Mouse (Mus musculus) forebrain, embryonic 11.5 days (tissue): ENCODE data around the gene Slc2a3. TPM values are rescaled to one million over a fixed set of nuclear protein-coding genes. Genes with fewer than 3 reads are reported as not detected.

Source experiments
- ATAC-seq: fragments of 200-750 bp; cut with Nextera tagmentation; replicated peaks from 2 replicates; pipeline ENCODE4 v1.8.0; 2017; ENCODE audit warnings: moderate TSS enrichment; ENCODE audit not compliant: low FRiP score
- DNase-seq: peaks from one replicate; pipeline ENCODE4 v3.0.0-alpha.2; 2017; ENCODE audit warnings: low spot score
- H3K27ac ChIP-seq: fragments of 300-500 bp; sonication (generic); 2 replicates; pipeline ENCODE4 v1.5.1; 2014; ENCODE audit warnings: low read depth, low read length
- H3K27me3 ChIP-seq: fragments of 300-500 bp; sonication (generic); 2 replicates; pipeline ENCODE4 v1.6.1; 2014; ENCODE audit warnings: mild to moderate bottlenecking, low read length, mixed read lengths; ENCODE audit not compliant: control insufficient read depth, insufficient read depth
- H3K36me3 ChIP-seq: fragments of 300-500 bp; sonication (generic); 2 replicates; pipeline ENCODE4 v1.6.1; 2014; ENCODE audit warnings: mild to moderate bottlenecking, low read length, moderate library complexity, mixed read lengths; ENCODE audit not compliant: control insufficient read depth, insufficient read depth
- H3K4me1 ChIP-seq: fragments of 300-500 bp; sonication (generic); replicated peaks from 2 replicates; pipeline ENCODE4 v1.6.1; 2014; ENCODE audit warnings: low read length, mixed read lengths; ENCODE audit not compliant: control insufficient read depth, insufficient read depth
- H3K4me2 ChIP-seq: fragments of 300-500 bp; sonication (generic); 2 replicates; pipeline ENCODE4 v1.6.1; 2014; ENCODE audit warnings: low read depth, mild to moderate bottlenecking, low read length, moderate library complexity, mixed read lengths; ENCODE audit not compliant: severe bottlenecking
- H3K4me3 ChIP-seq: fragments of 300-500 bp; sonication (generic); 2 replicates; pipeline ENCODE4 v1.5.1; 2014; ENCODE audit warnings: low read depth, low read length
- H3K9ac ChIP-seq: fragments of 300-500 bp; sonication (generic); 2 replicates; pipeline ENCODE4 v1.6.1; 2014; ENCODE audit warnings: low read length
- H3K9me3 ChIP-seq: fragments of 300-500 bp; sonication (generic); 2 replicates; pipeline ENCODE4 v1.6.1; 2016; ENCODE audit warnings: low read length, mixed read lengths; ENCODE audit not compliant: control insufficient read depth
- WGBS: fragments of 180-500 bp; shearing (Covaris S2); extraction: QIAGEN DNeasy Blood & Tissue Kit; methylation state at CpG from one replicate; pipeline ENCODE4 v1.1.7; 2014; 5-methylcytosine and 5-hydroxymethylcytosine counted together
- polyA plus RNA-seq: library from polyadenylated mRNA; unstranded; fragments of >200 nt; fragmentation: Nextera tagmentation; extraction: Ambion mirVana; gene quantifications from 2 replicates; pipeline ENCODE4 v1.2.1, GENCODE M21; 2014

Gene Slc2a3
- polyA plus RNA-seq, 1 experiment from 2014 or later, result 30.3 TPM

DNA sequence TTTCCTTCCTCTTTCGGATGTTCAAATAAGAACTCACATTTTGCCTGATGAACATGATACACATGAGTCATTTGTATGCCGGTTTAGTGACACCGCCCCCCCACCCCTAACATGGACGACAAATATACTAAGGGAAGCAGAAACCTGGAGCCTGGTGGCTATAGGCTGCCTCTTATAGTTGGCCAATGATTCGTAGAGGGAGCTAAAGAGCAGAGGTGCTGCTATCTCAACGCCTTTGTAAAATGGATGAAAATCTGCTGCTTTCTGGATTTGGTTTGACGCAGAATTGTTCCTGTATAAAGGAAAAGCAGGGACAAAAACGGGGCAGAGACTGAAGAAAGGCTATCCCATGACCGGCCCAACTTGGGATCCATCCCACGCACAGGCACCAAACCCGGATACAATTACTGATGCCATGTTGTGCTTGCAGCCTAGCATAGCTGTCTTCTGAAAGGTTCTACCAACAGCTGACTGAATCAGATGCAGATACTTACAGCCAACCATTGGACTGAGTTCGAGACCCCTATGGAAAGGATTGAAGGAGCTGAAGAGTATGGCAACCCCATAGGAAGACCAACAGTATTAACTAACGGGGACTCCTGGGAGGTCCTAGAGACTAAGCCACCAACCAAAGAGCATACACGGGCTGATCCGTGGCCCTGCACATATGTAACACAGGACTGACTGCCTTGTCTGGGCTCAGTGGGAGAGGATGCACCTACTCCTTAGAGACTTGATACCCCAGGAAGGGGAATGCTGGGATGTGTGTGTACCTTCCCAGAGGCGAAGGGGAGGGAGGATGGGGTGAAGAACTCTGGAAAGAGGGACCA, 10.5 kb upstream of the Slc2a3 start:
- H3K4me3 ChIP-seq, result peak overlapping the region; percentile 67
- no peaks in the 10 kb centered on the region for H3K27me3 ChIP-seq
- H3K4me2 ChIP-seq, result peak overlapping the region; percentile 59
- H3K9me3 ChIP-seq, result no peaks in the 10 kb centered on the region
- ATAC-seq (peak; percentile 35), DNase-seq (peak; percentile 71)
- H3K36me3 ChIP-seq, result no peaks in the 10 kb centered on the region
- peak overlapping the region; percentile 98 for H3K27ac ChIP-seq
- H3K9ac ChIP-seq, result peak overlapping the region; percentile 51
- 25% methylated on average over 16 of the region's 16 CpGs for WGBS
- H3K4me1 ChIP-seq, result no peaks in the 10 kb centered on the region

DNA sequence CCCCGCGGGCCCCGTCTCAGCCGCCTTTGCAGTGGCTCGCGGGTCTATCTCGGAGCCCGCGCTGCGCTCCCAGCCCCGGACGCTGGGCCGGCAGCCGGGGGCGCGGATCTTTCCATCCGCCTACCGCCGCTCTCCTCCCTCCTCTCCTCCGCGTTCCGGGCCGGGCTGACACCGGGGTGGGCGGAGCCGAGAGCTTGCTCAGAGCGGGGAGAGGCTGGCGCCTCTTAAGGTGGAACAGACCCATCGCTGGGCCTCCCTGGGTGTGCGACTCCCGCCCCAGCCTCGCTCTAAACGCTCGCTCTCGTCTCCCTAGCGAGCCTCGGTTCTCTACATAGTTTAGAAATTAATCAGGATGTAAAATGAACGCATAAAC, 9.8 kb upstream of the Slc2a3 start:
- ATAC-seq, result peak; percentile 94
- H3K4me2 ChIP-seq, result peak overlapping the region; percentile 59
- no peaks in the 10 kb centered on the region for H3K36me3 ChIP-seq
- DNase-seq, result peak; percentile 93
- H3K27ac ChIP-seq, result peak overlapping the region; percentile 98
- H3K9ac ChIP-seq, result peak overlapping the region; percentile 67
- H3K4me1 ChIP-seq, result no peaks in the 10 kb centered on the region
- no peaks in the 10 kb centered on the region for H3K27me3 ChIP-seq
- H3K4me3 ChIP-seq, result peak overlapping the region; percentile 67
- under 1% methylated on average over 37 of the region's 38 CpGs for WGBS
- no peaks in the 10 kb centered on the region for H3K9me3 ChIP-seq

GRCm38 (mm10) chr6:122810615-122811279, 9.3 kb upstream of the Slc2a3 start:
- Histone ChIP-seq H3K4me2 (peak overlapping the region; percentile 59), H3K4me3 (peak overlapping the region; percentile 67), H3K9ac (peak overlapping the region; percentile 67), H3K4me1 (no peaks in the 10 kb centered on the region), H3K27me3 (no peaks in the 10 kb centered on the region), H3K36me3 (no peaks in the 10 kb centered on the region), H3K9me3 (no peaks in the 10 kb centered on the region), H3K27ac (peak overlapping the region; percentile 98)
- WGBS, result under 1% methylated on average over 30 of the region's 30 CpGs
- ATAC-seq (peak; percentile 99), DNase-seq (peak; percentile 97)

DNA sequence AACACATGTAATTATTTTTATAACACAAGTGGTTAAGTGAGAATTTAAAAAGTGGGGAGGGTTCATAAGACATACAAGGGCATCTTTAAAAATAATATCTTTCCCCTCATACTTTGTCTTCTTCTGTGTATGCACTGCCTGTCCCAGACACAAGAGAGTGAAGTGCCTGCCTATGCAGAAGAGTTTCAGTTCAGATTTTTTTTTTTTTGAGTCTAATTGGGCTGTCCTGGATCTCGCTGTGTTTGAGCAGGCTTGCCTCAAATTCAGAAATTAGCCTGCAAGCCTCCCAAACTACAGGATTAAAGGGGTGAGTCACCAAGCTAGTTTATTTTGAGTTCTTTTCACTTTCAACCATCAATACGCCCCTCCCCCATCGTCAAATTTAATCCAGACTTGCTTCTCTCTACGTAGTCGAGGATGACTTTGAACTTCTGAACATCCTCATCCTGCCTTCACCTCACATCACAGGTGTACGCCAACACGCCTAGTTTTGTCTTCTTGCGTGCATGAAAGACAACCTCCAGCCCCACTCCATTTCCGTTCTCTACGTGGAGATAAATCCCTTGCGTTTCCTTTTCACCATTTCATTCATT, 8.7 kb upstream of the Slc2a3 start:
- no peaks in the 10 kb centered on the region for H3K36me3 ChIP-seq
- H3K9me3 ChIP-seq, result no peaks in the 10 kb centered on the region
- DNase-seq (no peak), ATAC-seq (no peak)
- no peaks in the 10 kb centered on the region for H3K4me1 ChIP-seq
- H3K27me3 ChIP-seq, result no peaks in the 10 kb centered on the region
- 2% methylated on average over 11 of the region's 11 CpGs for WGBS
- H3K4me2 ChIP-seq, result peak overlapping the region; percentile 59
- H3K4me3 ChIP-seq, result peak overlapping the region; percentile 67
- H3K27ac ChIP-seq, result peak overlapping the region; percentile 98
- peak overlapping the region; percentile 64 for H3K9ac ChIP-seq

DNA sequence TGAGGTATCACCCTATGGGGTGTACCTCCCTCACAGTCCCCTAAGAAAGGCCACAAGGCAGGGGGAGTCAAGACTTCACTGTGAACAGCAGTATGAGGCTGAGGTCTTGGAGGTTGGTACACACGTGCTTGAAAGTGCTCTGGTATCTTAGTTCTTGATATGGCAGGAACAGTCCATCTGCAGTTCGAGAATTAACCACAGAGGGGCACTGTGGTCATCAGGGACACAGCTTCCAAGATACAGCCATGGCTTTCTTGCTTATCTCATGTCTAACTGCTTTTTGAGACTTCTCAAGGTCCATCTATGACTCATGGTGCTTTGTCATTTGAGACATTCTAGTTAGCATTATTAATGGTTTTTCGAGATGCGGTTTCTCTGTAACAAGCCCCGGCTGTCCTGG, 3.0 kb upstream of the Slc2a3 start:
- no peak; the same call in 1 of the 2 replicates for ATAC-seq
- Histone ChIP-seq H3K9me3 (no peaks in the 10 kb centered on the region), H3K27ac (no peak overlapping the region), H3K4me3 (no peak overlapping the region), H3K4me1 (0 out of 2 replicates have a peak, but pooled peaks cover 2% of the 10 kb centered on the region), H3K27me3 (no peaks in the 10 kb centered on the region; the same call in 1 of the 2 replicates), H3K36me3 (no peaks in the 10 kb centered on the region), H3K9ac (no peak overlapping the region), H3K4me2 (no peak overlapping the region)
- peak; percentile 84 for DNase-seq
- WGBS, result 30% methylated on average over 5 of the region's 5 CpGs

- Histone ChIP-seq H3K9me3 (no peaks in the 10 kb centered on the region), H3K9ac (peak overlapping the region; percentile 63), H3K27ac (no peak overlapping the region), H3K27me3 (no peaks in the 10 kb centered on the region; the same call in 1 of the 2 replicates), H3K4me2 (peak overlapping the region; percentile 87), H3K36me3 (no peaks in the 10 kb centered on the region), H3K4me3 (peak overlapping the region; percentile 45), H3K4me1 (0 out of 2 replicates have a peak, but pooled peaks cover 2% of the 10 kb centered on the region)
- ATAC-seq (peak; percentile 61), DNase-seq (no peak)
- WGBS, result 3% methylated on average over 34 of the region's 34 CpGs
These were observed 518 bp upstream of the Slc2a3 start for GRCm38 (mm10) chr6:122801801-122802514.

GRCm38 (mm10) chr6:122800640-122801300, 670 bp downstream of the Slc2a3 start:
- Histone ChIP-seq H3K27ac (no peak overlapping the region), H3K9ac (peak overlapping the region; percentile 63; the same call in 1 of the 2 replicates), H3K27me3 (no peaks in the 10 kb centered on the region; the same call in 1 of the 2 replicates), H3K36me3 (no peaks in the 10 kb centered on the region), H3K9me3 (no peaks in the 10 kb centered on the region), H3K4me1 (0 out of 2 replicates have a peak, but pooled peaks cover 2% of the 10 kb centered on the region), H3K4me3 (peak overlapping the region; percentile 45), H3K4me2 (peak overlapping the region; percentile 87)
- 39% methylated on average over 10 of the region's 10 CpGs for WGBS
- DNase-seq, result no peak
- no peak for ATAC-seq
